18 mouse cellular contexts compared by ENCODE assay signal in genomic region chr3:138121461-138121860, GRCm38 (mm10). TPM values are rescaled to one million over a fixed set of nuclear protein-coding genes. Genes with fewer than 3 reads are reported as not detected.
"Had no signal": no experiment of that assay in that cellular context is flagged by ENCODE, and none has a peak within 500 bp of the region (broad histone marks: within the 10 kb centered on the region; RNA-seq: fewer than 3 reads in every experiment).

No protein-coding gene starts in this region.

- H3K4me3 ChIP-seq: liver, embryonic 15.5 days; midbrain, embryonic 10.5 days; midbrain, embryonic 12.5 days; myocyte; neural tube, embryonic 12.5 days had no signal

- H3K27ac ChIP-seq: liver, embryonic 15.5 days; midbrain, embryonic 10.5 days; midbrain, embryonic 12.5 days; neural tube, embryonic 12.5 days had no signal

- H3K9ac ChIP-seq: liver, embryonic 15.5 days; liver, postnatal 0 days; lung, embryonic 14.5 days; midbrain, embryonic 12.5 days; neural tube, embryonic 12.5 days had no signal

- DNase-seq: liver, postnatal 0 days; lung, embryonic 14.5 days; lung, postnatal 10 days; lung, postnatal 4 days; midbrain, embryonic 14.5 days; right cerebral cortex, postnatal 14 days; spleen, adult 18-20 months; thymus, adult 18-20 months; thymus, postnatal 14 days; thymus, postnatal 36 days had no signal

- H3K9me3 ChIP-seq: liver, embryonic 15.5 days; midbrain, embryonic 10.5 days; midbrain, embryonic 12.5 days; neural tube, embryonic 12.5 days had no signal

- H3K36me3 ChIP-seq: liver, embryonic 15.5 days; midbrain, embryonic 10.5 days; midbrain, embryonic 12.5 days; neural tube, embryonic 12.5 days had no signal

- H3K27me3 ChIP-seq: liver, embryonic 15.5 days; midbrain, embryonic 12.5 days; neural tube, embryonic 12.5 days had no signal

- H3K4me2 ChIP-seq: liver, embryonic 15.5 days; lung, embryonic 14.5 days; midbrain, embryonic 12.5 days; neural tube, embryonic 12.5 days had no signal

- ATAC-seq: liver, postnatal 0 days; midbrain, embryonic 16.5 days had no signal

- H3K4me1 ChIP-seq: liver, embryonic 15.5 days; midbrain, embryonic 10.5 days; midbrain, embryonic 12.5 days; neural tube, embryonic 12.5 days had no signal

RNA-seq across cellular contexts. Expression of gene Gm5105, which starts 54.3 kb away (rescaled TPM):
- polyA plus RNA-seq: liver, postnatal 0 days; lung, embryonic 14.5 days; midbrain, embryonic 10.5 days; midbrain, embryonic 12.5 days; midbrain, embryonic 14.5 days; neural tube, embryonic 12.5 days; stomach, embryonic 14.5 days; thymus, postnatal 0 days had no signal
